Mouse (Mus musculus): ENCODE measurements around the gene Plxna1.

Gene Plxna1

GRCm38 (mm10) chr6:89362281-89363106 lies at the start of gene Plxna1:
Plxna1 (minus strand) TSS chr6:89362620.
- peak in 1 of 2 experiments; percentile 74 for DNase-seq

GRCm38 (mm10) chr6:89409041-89409440 lies 46.6 kb upstream of the Plxna1 start:
- DNase-seq: no peak

- no peak for DNase-seq
These were observed 45.8 kb upstream of the Plxna1 start for GRCm38 (mm10) chr6:89408259-89408658.

DNA sequence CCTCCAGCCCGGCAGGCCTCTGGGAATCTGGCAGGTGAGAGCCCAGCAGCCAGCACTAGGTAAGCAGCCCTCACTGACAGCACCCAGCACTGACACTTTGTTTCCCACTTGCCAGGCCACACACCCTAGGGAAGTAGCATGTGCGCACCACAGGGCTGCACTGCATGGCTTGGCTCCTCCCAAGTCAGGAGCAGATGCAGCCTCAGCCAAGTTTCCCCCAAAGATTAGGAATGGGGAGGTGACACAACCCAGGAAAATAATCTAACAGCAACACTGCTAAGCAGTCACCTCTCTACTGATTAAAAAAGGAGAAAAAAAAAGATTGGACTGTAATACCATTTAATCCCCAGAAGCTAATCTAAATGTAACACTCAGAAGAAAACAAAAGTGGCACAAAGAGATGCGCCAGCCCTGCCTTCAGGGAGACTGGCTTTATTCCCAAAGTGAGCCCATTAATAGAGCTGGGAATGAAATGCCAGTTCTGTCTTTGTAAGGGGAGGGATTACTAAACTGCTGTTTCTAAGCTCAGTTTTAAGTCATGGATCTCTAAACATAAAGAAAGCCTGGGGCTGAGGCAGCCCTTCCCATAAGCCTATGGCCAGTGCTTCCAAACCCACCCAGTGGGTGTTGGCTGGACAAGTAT lies 44.9 kb upstream of the Plxna1 start:
- no peak for DNase-seq

DNA sequence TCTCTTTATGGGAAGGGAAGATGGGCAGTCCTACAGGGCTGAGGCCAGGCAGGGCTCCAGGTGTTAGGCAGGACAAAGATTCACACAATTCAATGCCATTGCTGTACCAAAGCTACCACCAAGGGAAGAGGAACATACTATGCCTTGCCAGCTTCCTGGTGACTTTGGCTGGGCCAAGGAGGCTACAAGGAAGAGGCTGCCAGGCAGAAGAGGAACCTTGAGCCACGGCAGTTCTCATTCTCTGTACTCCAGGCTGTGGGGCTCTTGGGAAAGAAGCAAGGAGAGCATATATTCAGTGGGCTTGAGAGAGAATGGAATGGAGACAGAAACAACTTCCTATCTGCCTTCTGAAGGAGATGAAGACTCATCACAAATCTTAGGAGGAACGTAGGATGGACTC lies 42.5 kb upstream of the Plxna1 start:
- DNase-seq: no peak

DNA sequence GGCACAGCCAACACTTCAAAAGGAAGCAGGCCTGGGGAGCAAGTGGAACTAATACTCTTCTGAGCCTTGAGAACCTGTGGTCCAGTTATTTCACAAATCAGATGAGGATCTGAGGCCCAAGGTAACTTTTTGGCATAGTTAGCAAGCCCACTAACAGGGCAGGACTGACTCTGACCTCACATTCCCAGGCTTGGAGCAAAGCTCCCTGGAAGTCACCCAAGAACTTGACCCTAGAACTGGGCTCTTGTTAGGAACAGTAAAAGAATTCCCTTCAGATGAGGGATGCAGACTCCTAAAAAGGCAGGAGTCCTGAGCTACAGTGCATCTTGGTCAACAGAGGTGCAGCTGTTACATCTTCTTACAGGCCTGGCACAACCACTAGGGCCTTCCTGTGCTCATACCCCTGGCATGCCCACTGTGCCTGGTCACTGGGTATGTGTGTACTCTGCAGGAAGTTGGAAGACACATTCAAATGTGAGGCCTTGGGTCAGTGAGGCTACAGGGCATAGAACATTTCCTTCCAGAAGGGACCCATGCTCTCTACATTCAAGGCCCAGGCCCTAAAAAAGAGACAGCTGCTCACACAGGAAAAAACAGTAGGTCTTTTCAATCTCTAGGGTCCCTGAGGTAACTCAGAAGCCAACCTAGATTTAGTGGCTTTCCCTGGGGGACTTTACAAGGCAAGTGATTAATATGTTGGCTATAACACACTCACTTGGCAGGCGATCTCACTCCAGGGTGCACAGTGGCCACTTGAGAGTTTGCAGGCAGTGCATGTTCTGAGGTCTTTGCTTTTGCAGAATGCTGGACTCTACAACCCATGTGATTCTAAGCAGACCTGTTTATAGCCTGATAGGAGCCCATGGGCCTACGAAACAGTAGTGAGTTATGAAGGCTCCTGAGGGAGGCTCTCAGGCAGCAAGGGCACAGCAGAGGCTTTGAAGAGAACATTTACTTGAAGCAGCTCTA lies 41.1 kb upstream of the Plxna1 start:
- peak; percentile 34 to 42 for DNase-seq

- DNase-seq: no peak
These were observed 40.0 kb upstream of the Plxna1 start for GRCm38 (mm10) chr6:89402406-89402805.

DNA sequence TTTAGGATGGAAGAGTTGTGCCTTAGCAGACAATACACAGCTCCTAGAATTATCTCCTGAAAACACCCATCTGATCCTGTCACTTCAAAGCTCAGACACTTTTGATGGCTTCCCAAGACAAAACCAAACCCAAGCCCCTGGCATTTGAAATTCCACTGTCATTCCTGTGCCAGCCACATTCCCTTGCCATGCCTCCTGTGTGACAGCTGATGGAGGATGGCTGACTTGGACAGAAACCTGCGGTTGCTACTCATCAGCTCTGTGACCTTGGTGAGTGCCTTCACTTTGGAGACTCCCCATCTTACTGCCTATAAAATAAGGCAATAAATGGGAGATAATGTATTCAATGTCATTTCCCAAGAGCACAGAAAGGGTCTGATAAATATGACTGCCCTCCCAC lies 37.1 kb upstream of the Plxna1 start:
- no peak for DNase-seq

DNA sequence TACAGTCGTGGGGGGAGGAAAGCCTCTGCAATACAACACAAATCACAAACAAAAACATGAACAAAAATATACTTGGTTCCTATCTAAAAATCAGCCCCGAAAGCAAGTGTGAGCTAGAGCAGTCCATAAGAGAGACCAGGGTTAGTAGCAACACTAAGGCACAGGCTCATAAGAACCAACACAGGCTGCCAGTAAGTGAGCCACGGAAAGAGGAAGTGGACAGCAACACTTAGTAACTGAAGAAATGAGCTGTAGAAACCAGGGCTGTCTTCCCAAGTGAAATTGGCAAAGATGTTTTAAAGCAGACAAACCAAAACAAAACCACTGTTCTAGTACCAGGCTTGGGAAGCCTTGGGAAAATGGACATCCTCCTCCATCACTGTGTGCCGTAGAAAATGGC lies 35.5 kb upstream of the Plxna1 start:
- no peak for DNase-seq

DNA sequence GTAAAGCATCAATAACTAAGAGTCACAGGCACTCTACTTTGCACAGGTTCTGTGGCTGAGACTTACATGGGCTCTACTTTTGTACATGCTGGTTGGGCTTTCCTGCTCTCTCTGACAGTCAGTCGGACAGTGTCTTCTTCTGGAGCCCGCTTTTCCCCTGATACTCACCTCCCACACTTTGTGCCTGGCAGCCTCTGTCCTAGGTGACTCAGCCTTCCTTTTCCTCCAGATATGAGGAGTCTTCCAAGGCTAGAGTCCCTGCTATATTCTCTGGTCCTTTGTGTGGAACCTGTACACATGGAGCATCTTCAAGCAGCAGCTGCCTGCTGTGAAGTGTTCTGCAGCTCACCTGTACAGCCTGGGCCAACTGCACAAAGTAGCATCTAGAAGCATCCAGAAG lies 31.4 kb upstream of the Plxna1 start:
- DNase-seq: no peak

- DNase-seq: no peak
These were observed 29.8 kb upstream of the Plxna1 start for GRCm38 (mm10) chr6:89392213-89392612.

DNA sequence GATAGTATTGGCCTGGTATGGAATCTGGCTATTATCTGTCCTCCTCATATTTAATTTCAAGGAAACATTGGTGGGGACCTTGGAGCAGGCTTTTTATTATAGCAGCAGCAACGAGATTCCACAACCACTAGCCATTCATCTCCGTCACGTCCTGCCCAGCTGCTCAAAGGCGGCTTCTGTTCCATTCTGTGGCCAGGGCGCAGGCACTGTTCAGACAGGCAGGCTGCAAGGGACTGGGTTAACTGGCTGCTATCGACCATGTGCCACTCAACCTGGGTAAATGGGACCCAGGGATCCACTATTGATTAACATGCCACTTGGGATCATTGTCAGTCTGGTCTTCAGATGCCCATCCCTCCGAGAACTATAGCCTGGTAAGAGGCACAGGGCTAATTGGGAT lies 27.4 kb upstream of the Plxna1 start:
- no peak for DNase-seq

DNA sequence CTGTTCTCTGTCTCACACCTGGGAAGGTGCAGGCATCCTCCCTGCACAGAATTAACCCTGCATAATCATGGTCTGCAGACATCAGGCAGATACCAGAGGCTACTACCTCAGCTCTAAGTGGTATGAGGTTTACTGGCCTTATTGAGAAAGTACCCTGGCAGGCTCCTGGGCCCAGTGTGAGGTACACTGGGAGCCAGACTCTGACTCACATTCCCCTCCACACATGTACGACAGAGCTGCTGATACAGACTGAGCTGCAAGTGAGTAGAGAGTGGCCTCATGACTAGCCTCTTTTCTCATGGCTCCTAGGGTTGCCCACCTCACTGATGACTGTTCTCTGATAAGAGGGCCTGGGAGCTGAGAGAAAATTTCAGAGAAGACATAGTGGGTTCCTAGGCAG lies 24.5 kb upstream of the Plxna1 start:
- no peak for DNase-seq

GRCm38 (mm10) chr6:89384699-89385098 lies 22.3 kb upstream of the Plxna1 start:
- DNase-seq: no peak

DNA sequence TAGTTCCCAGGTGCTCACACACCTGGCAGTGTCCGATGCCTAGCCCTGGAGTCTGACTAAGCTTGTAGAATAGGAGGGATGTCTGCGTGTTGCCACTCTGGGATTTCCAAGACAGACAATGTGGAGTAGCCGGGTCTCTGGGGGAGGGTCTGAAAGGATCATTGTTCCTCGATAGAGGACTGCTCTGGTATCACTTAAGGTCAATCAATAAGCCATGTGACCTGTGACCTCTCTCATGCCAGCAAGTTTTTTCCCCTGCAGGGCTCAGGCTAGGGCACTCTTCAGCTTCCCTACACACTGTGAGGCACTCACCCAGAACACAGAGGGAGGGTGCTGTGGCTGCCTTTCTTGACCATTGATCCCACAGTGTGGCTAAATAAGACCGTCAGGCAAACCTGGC lies 19.4 kb upstream of the Plxna1 start:
- peak in 1 of 2 experiments; percentile 12 for DNase-seq

GRCm38 (mm10) chr6:89381172-89381571 lies 18.8 kb upstream of the Plxna1 start:
- DNase-seq: no peak

- peak in 1 of 2 experiments; percentile 16 for DNase-seq
These were observed 18.3 kb upstream of the Plxna1 start for GRCm38 (mm10) chr6:89380751-89381150.

DNA sequence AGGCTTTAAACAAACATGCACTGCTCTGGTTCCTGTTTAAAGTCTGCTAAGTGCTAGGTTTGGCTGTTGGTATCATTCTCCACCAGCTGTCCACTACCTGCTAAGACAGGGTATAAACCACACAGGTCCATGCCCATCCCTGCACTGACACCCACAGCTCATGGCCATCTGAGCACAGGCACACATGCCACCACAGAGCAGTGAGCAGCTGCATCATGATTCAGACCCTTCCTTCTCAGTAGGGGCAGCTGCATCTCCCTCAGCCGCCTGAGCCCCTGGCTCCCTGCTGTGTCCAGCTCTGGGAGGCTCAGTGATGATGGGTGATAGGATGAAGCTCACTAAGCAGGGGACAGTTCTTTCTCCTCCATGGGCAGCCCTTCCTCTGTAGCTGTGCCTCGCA lies 15.8 kb upstream of the Plxna1 start:
- no peak for DNase-seq

GRCm38 (mm10) chr6:89368812-89369211 lies 6.4 kb upstream of the Plxna1 start:
- DNase-seq: no peak

GRCm38 (mm10) chr6:89364342-89364741 lies 1.9 kb upstream of the Plxna1 start:
- DNase-seq: no peak

- DNase-seq: no peak
These were observed 659 bp upstream of the Plxna1 start for GRCm38 (mm10) chr6:89363107-89363451.

GRCm38 (mm10) chr6:89361418-89362280 lies 771 bp downstream of the Plxna1 start:
- DNase-seq: peak in 1 of 2 experiments; percentile 70

Measured in kidney, postnatal 36 days (tissue).